Mouse (Mus musculus): ENCODE data around the gene Flt1. TPM values are rescaled to one million over a fixed set of nuclear protein-coding genes. Genes with fewer than 3 reads are reported as not detected.

Gene Flt1
- total RNA-seq, 1 experiment from 2014 or later = 43.0 TPM

- DNase-seq = no peak
Observed at GRCm38 (mm10) chr5:147668637-147669344, 57.0 kb downstream of the Flt1 start.

- no peak for DNase-seq
Observed at GRCm38 (mm10) chr5:147665946-147666345, 59.9 kb downstream of the Flt1 start.

GRCm38 (mm10) chr5:147665381-147665780 lies 60.4 kb downstream of the Flt1 start:
- DNase-seq = no peak

- no peak for DNase-seq
Observed at GRCm38 (mm10) chr5:147659909-147660308, 65.9 kb downstream of the Flt1 start.

GRCm38 (mm10) chr5:147657882-147658855 lies 67.6 kb downstream of the Flt1 start:
- DNase-seq = no peak

GRCm38 (mm10) chr5:147655761-147656160 lies 70.0 kb downstream of the Flt1 start:
- DNase-seq = no peak

GRCm38 (mm10) chr5:147651233-147651632 lies 74.6 kb downstream of the Flt1 start:
- DNase-seq = no peak

- DNase-seq = no peak
Observed at GRCm38 (mm10) chr5:147646351-147646929, 79.4 kb downstream of the Flt1 start.

- peak; percentile 79 for DNase-seq
Observed at GRCm38 (mm10) chr5:147645001-147645645, 80.7 kb downstream of the Flt1 start.

GRCm38 (mm10) chr5:147641452-147641851 lies 84.4 kb downstream of the Flt1 start:
- no peak for DNase-seq

GRCm38 (mm10) chr5:147639940-147640339 lies 85.9 kb downstream of the Flt1 start:
- no peak for DNase-seq

GRCm38 (mm10) chr5:147636676-147637075 lies 89.1 kb downstream of the Flt1 start:
- no peak for DNase-seq

- no peak for DNase-seq
Observed at GRCm38 (mm10) chr5:147635883-147636282, 89.9 kb downstream of the Flt1 start.

GRCm38 (mm10) chr5:147634016-147634415 lies 91.8 kb downstream of the Flt1 start:
- DNase-seq = no peak

GRCm38 (mm10) chr5:147632716-147633115 lies 93.1 kb downstream of the Flt1 start:
- DNase-seq = no peak

- DNase-seq = peak; percentile 2
Observed at GRCm38 (mm10) chr5:147630426-147631290, 95.2 kb downstream of the Flt1 start.

- DNase-seq = no peak
Observed at GRCm38 (mm10) chr5:147626944-147627343, 98.9 kb downstream of the Flt1 start.

- no peak for DNase-seq
Observed at GRCm38 (mm10) chr5:147623747-147624146, 102.1 kb downstream of the Flt1 start.

GRCm38 (mm10) chr5:147620178-147620577 lies 105.6 kb downstream of the Flt1 start:
- no peak for DNase-seq

GRCm38 (mm10) chr5:147618243-147618642 lies 107.6 kb downstream of the Flt1 start:
- no peak for DNase-seq

GRCm38 (mm10) chr5:147616450-147616849 lies 109.4 kb downstream of the Flt1 start:
- DNase-seq = no peak
